Mouse (Mus musculus) kidney, postnatal 0 days (tissue): ENCODE results near the gene Gm14305. TPM values are rescaled to one million over a fixed set of nuclear protein-coding genes. Genes with fewer than 3 reads are reported as not detected.
A peak's percentile ranks its signal among the peaks of the same experiment; 100 is the strongest.
"Not testable (repeated sequence)": the region's sequence is repeated elsewhere in the genome, so short reads cannot be mapped to it uniquely, and the experiment has no call there.

Experiments used
- ATAC-seq: fragments of 200-750 bp; cut with Nextera tagmentation; replicated peaks from 2 replicates; pipeline ENCODE4 v1.8.0; 2017; ENCODE audit warnings: low read depth, moderate number of reproducible peaks, moderate TSS enrichment, moderate library complexity; ENCODE audit not compliant: low FRiP score
- DNase-seq: peaks from one replicate; pipeline ENCODE4 v3.0.0-alpha.2; 2016; ENCODE audit warnings: low spot score
- H3K27ac ChIP-seq: fragments of 300-500 bp; sonication (generic); 2 replicates; pipeline ENCODE4 v1.5.1; 2014; ENCODE audit warnings: mild to moderate bottlenecking
- H3K27me3 ChIP-seq: fragments of 300-500 bp; sonication (generic); 2 replicates; pipeline ENCODE4 v1.6.1; 2014; ENCODE audit warnings: low read length, mixed read lengths; ENCODE audit not compliant: insufficient read depth
- H3K36me3 ChIP-seq: fragments of 300-500 bp; sonication (generic); 2 replicates; pipeline ENCODE4 v1.6.1; 2014; ENCODE audit warnings: low read length, mixed read lengths; ENCODE audit not compliant: insufficient read depth
- H3K4me1 ChIP-seq: fragments of 300-500 bp; sonication (generic); replicated peaks from 2 replicates; pipeline ENCODE4 v1.6.1; 2014; ENCODE audit warnings: antibody characterized with exemption, low read length, mixed read lengths; ENCODE audit not compliant: insufficient read depth
- H3K4me2 ChIP-seq: fragments of 300-500 bp; sonication (generic); 2 replicates; pipeline ENCODE4 v1.6.1; 2014; ENCODE audit warnings: mild to moderate bottlenecking, low read length, moderate library complexity, mixed read lengths
- H3K4me3 ChIP-seq: fragments of 300-500 bp; sonication (generic); replicated peaks from 2 replicates; pipeline ENCODE4 v1.5.1; 2014; ENCODE audit warnings: low read depth, low read length
- H3K9ac ChIP-seq: fragments of 300-500 bp; sonication (generic); 2 replicates; pipeline ENCODE4 v1.6.1; 2014; ENCODE audit warnings: low read depth, low read length
- H3K9me3 ChIP-seq: fragments of 300-500 bp; sonication (generic); replicated peaks from 2 replicates; pipeline ENCODE4 v1.6.1; 2016; ENCODE audit warnings: low read length, inconsistent platforms, mixed read lengths
- WGBS: fragments of 180-500 bp; shearing (Covaris S2); extraction: QIAGEN DNeasy Blood & Tissue Kit; methylation state at CpG from one replicate; pipeline ENCODE4 v1.1.7; 2014; 5-methylcytosine and 5-hydroxymethylcytosine counted together
- polyA plus RNA-seq: library from polyadenylated mRNA; unstranded; fragments of >200 nt; fragmentation: Nextera tagmentation; extraction: Ambion mirVana; gene quantifications from 2 replicates; pipeline ENCODE4 v1.2.1, GENCODE M21; 2015

Gene Gm14305
- polyA plus RNA-seq, result 31.5 and 36.5 TPM in 2 replicates

- peak within 1 kb of the TSS; percentile 36; the same call in 1 of the 2 replicates for H3K27ac ChIP-seq
- not testable (repeated sequence) for H3K9me3 ChIP-seq, H3K4me1 ChIP-seq, ATAC-seq, H3K36me3 ChIP-seq, H3K27me3 ChIP-seq, DNase-seq
- peak within 1 kb of the TSS; percentile 41 for H3K4me2 ChIP-seq
- H3K4me3 ChIP-seq, result peak within 1 kb of the TSS; percentile 37
- 9% methylated on average over 3 of the region's 6 CpGs for WGBS
- H3K9ac ChIP-seq, result peak within 1 kb of the TSS; percentile 49; the same call in 1 of the 2 replicates
Observed at GRCm38 (mm10) chr2:176708051-176708450, at the start of gene Gm14305. Gene Gm14305, plus strand, starts transcription at chr2:176708328.

DNA sequence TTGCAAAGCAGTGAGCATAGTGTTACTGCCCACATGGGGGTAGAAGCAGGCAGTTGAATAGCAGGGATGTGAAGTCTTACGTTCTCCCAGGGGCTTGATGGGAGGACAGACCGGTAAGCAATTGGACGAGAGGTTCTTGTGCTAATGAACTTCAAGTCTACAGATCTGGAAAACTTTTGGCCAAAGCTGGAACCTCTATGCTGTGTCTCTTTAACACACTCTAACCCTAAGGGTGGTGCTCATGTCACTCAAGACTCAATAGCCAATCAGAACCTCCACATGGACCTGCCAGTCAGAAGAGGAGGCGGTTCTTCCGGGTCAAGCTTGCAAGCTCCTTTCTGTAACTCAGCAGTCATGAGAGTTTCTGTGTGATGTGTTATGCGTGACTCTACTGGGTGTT, 37.9 kb upstream of the Gm14305 start, which contains the start of gene Zfp973:
TSS of gene Zfp973 (plus strand) at position 301 of the 400 bp plus-strand sequence.
- H3K4me3 ChIP-seq, H3K4me1 ChIP-seq, H3K27ac ChIP-seq, ATAC-seq, H3K27me3 ChIP-seq, H3K9me3 ChIP-seq, H3K36me3 ChIP-seq, H3K9ac ChIP-seq, H3K4me2 ChIP-seq, DNase-seq: not testable (repeated sequence)
- no CpG with 5 or more reads among the region's 6 CpGs for WGBS

Other genes with a start within 250 kb of the Gm14305 start
- 14.7 and 16.5 TPM in 2 replicates for gene Gm14434, start 221.5 kb upstream of the Gm14305 start, polyA plus RNA-seq
- gene Zfp967, start 187.3 kb upstream of the Gm14305 start, polyA plus RNA-seq, result not detected in 2 replicates
- 16.0 and 22.2 TPM in 2 replicates for gene Gm14308, start 72.0 kb upstream of the Gm14305 start, polyA plus RNA-seq
- 7.9 and 8.1 TPM in 2 replicates for gene Zfp973, start 37.8 kb upstream of the Gm14305 start, polyA plus RNA-seq
- 16.9 and 21.3 TPM in 2 replicates for gene Gm14295, start 90.3 kb downstream of the Gm14305 start, polyA plus RNA-seq
- not detected in 2 replicates for gene Gm14408, start 122.8 kb downstream of the Gm14305 start, polyA plus RNA-seq
- gene Gm14296, start 219.5 kb downstream of the Gm14305 start, polyA plus RNA-seq, result 5.0 and 9.7 TPM in 2 replicates